ENCODE assay signal across 8 mouse cellular contexts in the genomic region with DNA sequence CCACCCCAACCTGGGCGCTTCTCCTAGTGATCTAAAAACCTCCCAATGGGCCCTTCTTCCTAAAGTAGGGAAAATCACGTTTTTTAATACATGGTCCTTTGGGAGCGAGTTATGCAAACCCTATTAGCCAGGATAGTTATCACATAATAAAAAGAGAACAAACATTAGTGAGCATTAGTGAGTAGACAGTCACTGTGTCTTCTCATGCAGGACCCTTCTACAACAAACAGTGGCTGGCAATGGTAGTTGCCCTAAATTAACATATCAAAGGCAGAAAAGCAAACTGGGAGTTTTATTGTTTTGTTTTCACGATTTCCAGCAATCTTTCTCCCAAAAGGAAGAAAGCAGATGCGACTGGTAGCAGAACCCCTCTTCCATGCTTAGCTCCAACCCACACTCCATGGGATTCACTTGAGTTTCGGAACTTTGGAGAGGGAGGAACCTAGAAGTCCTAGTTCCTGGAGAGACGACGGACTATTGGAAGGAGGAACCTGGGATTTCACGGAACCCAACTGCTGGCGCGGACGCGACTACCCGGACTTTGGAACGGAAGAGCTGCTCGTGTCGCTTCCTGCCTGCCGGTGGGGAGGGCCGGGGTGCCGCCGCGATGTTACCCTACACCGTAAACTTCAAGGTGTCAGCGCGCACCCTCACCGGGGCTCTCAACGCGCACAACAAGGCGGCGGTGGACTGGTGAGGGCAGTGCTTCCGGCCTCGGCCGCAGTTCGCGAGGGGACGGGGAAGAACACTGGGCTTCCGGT. TPM values are rescaled to one million over a fixed set of nuclear protein-coding genes. Genes with fewer than 3 reads are reported as not detected.
A peak's percentile ranks its signal among the peaks of the same experiment; 100 is the strongest.
DNase-seq lines count a peak whose midpoint lies in the region; ATAC-seq and TF ChIP-seq lines count a peak whose summit lies in the region.

A gene (plus strand): TSS at position 493 of the 761 bp plus-strand sequence.

- H3K9me3 ChIP-seq in forebrain, embryonic 10.5 days, result no peaks in the 10 kb centered on the region
- H3K9me3 ChIP-seq in heart, embryonic 15.5 days (replicated peaks), result no peaks in the 10 kb centered on the region
- no peaks in the 10 kb centered on the region for H3K9me3 ChIP-seq in liver, embryonic 14.5 days (ENCODE audit: control insufficient read depth, low read length)
- no peaks in the 10 kb centered on the region for H3K9me3 ChIP-seq in neural tube, embryonic 11.5 days (ENCODE audit: control insufficient read depth, low read length)
- H3K9me3 ChIP-seq in stomach, postnatal 0 days (ENCODE audit: control insufficient read depth, low read length), result no peaks in the 10 kb centered on the region

- TF ChIP-seq CTCF in liver, embryonic 14.5 days (IDR thresholded peaks at IDR 0.05; ENCODE audit: low read depth), result no peak
- no peak for TF ChIP-seq CTCF in stomach, postnatal 0 days (IDR thresholded peaks at IDR 0.05; ENCODE audit: low read depth)

- peak within 1 kb of the TSS; percentile 79 for H3K9ac ChIP-seq in heart, embryonic 15.5 days
- H3K9ac ChIP-seq in liver, embryonic 14.5 days (replicated peaks), result peak within 1 kb of the TSS; percentile 82
- peak within 1 kb of the TSS; percentile 90 for H3K9ac ChIP-seq in neural tube, embryonic 11.5 days (ENCODE audit: low read length)
- H3K9ac ChIP-seq in stomach, postnatal 0 days (ENCODE audit: low read length), result peak within 1 kb of the TSS; percentile 92

- peak within 1 kb of the TSS; percentile 75 for H3K4me2 ChIP-seq in heart, embryonic 15.5 days
- peak within 1 kb of the TSS; percentile 77 for H3K4me2 ChIP-seq in liver, embryonic 14.5 days (ENCODE audit: low read depth)
- H3K4me2 ChIP-seq in neural tube, embryonic 11.5 days (ENCODE audit: low read depth), result peak within 1 kb of the TSS; percentile 72
- H3K4me2 ChIP-seq in stomach, postnatal 0 days (replicated peaks; ENCODE audit: low read depth), result peak within 1 kb of the TSS; percentile 74

- ATAC-seq in heart, embryonic 15.5 days (replicated peaks; ENCODE audit: insufficient number of reproducible peaks, insufficient read depth, low FRiP score, low read depth), result peak; percentile 80
- ATAC-seq in liver, embryonic 14.5 days (ENCODE audit: insufficient read depth), result peak; percentile 82
- peak; percentile 72 for ATAC-seq in neural tube, embryonic 11.5 days (ENCODE audit: insufficient read depth, low FRiP score, low TSS enrichment)
- ATAC-seq in stomach, postnatal 0 days (ENCODE audit: low FRiP score, low TSS enrichment), result peak; percentile 93

- peaks cover 16% of the 10 kb centered on the region for H3K4me1 ChIP-seq in forebrain, embryonic 10.5 days
- peaks cover 9% of the 10 kb centered on the region; the same call in 1 of the 2 replicates for H3K4me1 ChIP-seq in heart, embryonic 15.5 days (replicated peaks)
- no peaks in the 10 kb centered on the region; a peak in 1 of 4 replicates for H3K4me1 ChIP-seq in liver, embryonic 14.5 days (replicated peaks; ENCODE audit: control insufficient read depth in 2 of 2, insufficient read depth in 2 of 2, low read length in 1 of 2)
- no peaks in the 10 kb centered on the region for H3K4me1 ChIP-seq in neural tube, embryonic 11.5 days (ENCODE audit: control insufficient read depth, insufficient read depth, low read length)
- no peaks in the 10 kb centered on the region for H3K4me1 ChIP-seq in stomach, postnatal 0 days (replicated peaks; ENCODE audit: control insufficient read depth, insufficient read depth)

- peak within 1 kb of the TSS; percentile 96 for H3K27ac ChIP-seq in forebrain, embryonic 10.5 days
- H3K27ac ChIP-seq in heart, embryonic 15.5 days, result peak within 1 kb of the TSS; percentile 97
- H3K27ac ChIP-seq in liver, embryonic 14.5 days, result peak within 1 kb of the TSS; percentile 35
- H3K27ac ChIP-seq in neural tube, embryonic 11.5 days (ENCODE audit: low read depth, low read length), result peak within 1 kb of the TSS; percentile 88
- H3K27ac ChIP-seq in stomach, postnatal 0 days (replicated peaks), result peak within 1 kb of the TSS; percentile 96

- DNase-seq in CD8-positive naive resting alpha-beta T cell, adult 2 months (ENCODE audit: low read depth in 2 of 2, low spot score in 2 of 2), result peak; percentile 48 to 56
- DNase-seq in c-Kit-positive CD71-negative TER-119-negative erythroid progenitor cells, embryonic 14.5 days (ENCODE audit: low read depth), result peak; percentile 49
- peak; percentile 74 for DNase-seq in forebrain, embryonic 10.5 days (ENCODE audit: extremely low spot score, low spot score)
- DNase-seq in kidney, postnatal 25 days, result peak; percentile 82 to 92
- peak; percentile 42 to 56 (median 42) for DNase-seq in liver, embryonic 14.5 days (ENCODE audit: low read depth in 3 of 3, low spot score in 3 of 3)
- peak; percentile 81 for DNase-seq in neural tube, embryonic 11.5 days (ENCODE audit: low spot score)
- DNase-seq in stomach, postnatal 0 days (ENCODE audit: low spot score), result peak; percentile 86

- TF ChIP-seq EP300 in liver, embryonic 14.5 days (IDR thresholded peaks at IDR 0.05; ENCODE audit: low read depth), result no peak
- TF ChIP-seq EP300 in stomach, postnatal 0 days (optimal IDR thresholded peaks at IDR 0.05), result no peak

- H3K36me3 ChIP-seq in forebrain, embryonic 10.5 days (replicated peaks), result peaks cover 3% of the 10 kb centered on the region; the same call in 1 of the 2 replicates
- no peaks in the 10 kb centered on the region; the same call in 1 of the 2 replicates for H3K36me3 ChIP-seq in heart, embryonic 15.5 days
- no peaks in the 10 kb centered on the region for H3K36me3 ChIP-seq in liver, embryonic 14.5 days (replicated peaks; ENCODE audit: control insufficient read depth, insufficient read depth, low read depth)
- no peaks in the 10 kb centered on the region for H3K36me3 ChIP-seq in neural tube, embryonic 11.5 days (ENCODE audit: control insufficient read depth, insufficient read depth, low read length)
- no peaks in the 10 kb centered on the region for H3K36me3 ChIP-seq in stomach, postnatal 0 days (ENCODE audit: control insufficient read depth, insufficient read depth, low read length)

- H3K4me3 ChIP-seq in forebrain, embryonic 10.5 days, result peak within 1 kb of the TSS; percentile 80
- peak within 1 kb of the TSS; percentile 97 for H3K4me3 ChIP-seq in heart, embryonic 15.5 days
- peak within 1 kb of the TSS; percentile 82 to 84 for H3K4me3 ChIP-seq in liver, embryonic 14.5 days (ENCODE audit: insufficient read depth in 1 of 2, low read depth in 2 of 2, low read length in 2 of 2)
- H3K4me3 ChIP-seq in neural tube, embryonic 11.5 days (ENCODE audit: low read depth, low read length), result peak within 1 kb of the TSS; percentile 77
- H3K4me3 ChIP-seq in stomach, postnatal 0 days (ENCODE audit: low read depth, low read length), result peak within 1 kb of the TSS; percentile 83

- H3K27me3 ChIP-seq in forebrain, embryonic 10.5 days (ENCODE audit: poor library complexity, severe bottlenecking), result no peaks in the 10 kb centered on the region
- H3K27me3 ChIP-seq in heart, embryonic 15.5 days, result no peaks in the 10 kb centered on the region
- H3K27me3 ChIP-seq in liver, embryonic 14.5 days (ENCODE audit: control insufficient read depth, insufficient read depth, low read length), result no peaks in the 10 kb centered on the region
- H3K27me3 ChIP-seq in neural tube, embryonic 11.5 days (ENCODE audit: control insufficient read depth, insufficient read depth, low read length), result no peaks in the 10 kb centered on the region
- H3K27me3 ChIP-seq in stomach, postnatal 0 days (ENCODE audit: control insufficient read depth, insufficient read depth, low read length), result no peaks in the 10 kb centered on the region

- WGBS in forebrain, embryonic 10.5 days, result 4% methylated on average over 37 of the region's 37 CpGs
- WGBS in heart, embryonic 15.5 days, result 4% methylated on average over 37 of the region's 37 CpGs
- 3% methylated on average over 37 of the region's 37 CpGs for WGBS in liver, embryonic 14.5 days (ENCODE audit: insufficient replicate concordance)
- 3% methylated on average over 37 of the region's 37 CpGs for WGBS in neural tube, embryonic 11.5 days
- 3% methylated on average over 37 of the region's 37 CpGs for WGBS in stomach, postnatal 0 days

RNA-seq across cellular contexts. Expression of the gene that starts here (rescaled TPM):
- polyA plus RNA-seq in forebrain, embryonic 10.5 days (2016; fragmentation: Nextera tagmentation; extraction: Ambion mirVana), result 37.7 and 41.2 TPM in 2 replicates
- 20.7 and 27.1 TPM in 2 replicates for polyA plus RNA-seq in heart, embryonic 15.5 days (2015; fragmentation: Nextera tagmentation; extraction: Ambion mirVana)
- polyA plus RNA-seq in liver, embryonic 14.5 days (2012; rRNA removed), result 7.1 and 8.9 TPM in 2 replicates
- 8.6 and 10.0 TPM in 2 replicates for polyA plus RNA-seq in liver, embryonic 14.5 days (2014; fragmentation: Nextera tagmentation; extraction: Ambion mirVana)
- polyA plus RNA-seq in neural tube, embryonic 11.5 days (2014; fragmentation: Nextera tagmentation; extraction: Ambion mirVana), result 39.4 and 44.3 TPM in 2 replicates
- polyA plus RNA-seq in stomach, postnatal 0 days (2015; fragmentation: Nextera tagmentation; extraction: Ambion mirVana), result 13.9 and 15.6 TPM in 2 replicates

Comparison
In these comparisons a context has a peak if more than half of its experiments do, and no peak if none do; other contexts are left out.
1. Peak in every context shown above with its lines: DNase-seq, ATAC-seq, H3K4me3 ChIP-seq and H3K27ac ChIP-seq.
2. H3K27ac ChIP-seq: peak in every context shown above with its lines; median percentile 97 in heart, embryonic 15.5 days; 96 in forebrain, embryonic 10.5 days; 96 in stomach, postnatal 0 days; 88 in neural tube, embryonic 11.5 days; 35 in liver, embryonic 14.5 days.